Mouse (Mus musculus): Measurements from ENCODE around the gene Mbl1. TPM values are rescaled to one million over a fixed set of nuclear protein-coding genes. Genes with fewer than 3 reads are reported as not detected.

Gene Mbl1
- total RNA-seq (2012; rRNA removed) (not detected in 2 replicates), polyA plus RNA-seq (2012; ENCODE audit: insufficient read depth in 1 of 2, insufficient read length in 2 of 2, low read depth in 1 of 2, low replicate concordance in 2 of 2, missing spikeins in 1 of 2) (not detected)

DNA sequence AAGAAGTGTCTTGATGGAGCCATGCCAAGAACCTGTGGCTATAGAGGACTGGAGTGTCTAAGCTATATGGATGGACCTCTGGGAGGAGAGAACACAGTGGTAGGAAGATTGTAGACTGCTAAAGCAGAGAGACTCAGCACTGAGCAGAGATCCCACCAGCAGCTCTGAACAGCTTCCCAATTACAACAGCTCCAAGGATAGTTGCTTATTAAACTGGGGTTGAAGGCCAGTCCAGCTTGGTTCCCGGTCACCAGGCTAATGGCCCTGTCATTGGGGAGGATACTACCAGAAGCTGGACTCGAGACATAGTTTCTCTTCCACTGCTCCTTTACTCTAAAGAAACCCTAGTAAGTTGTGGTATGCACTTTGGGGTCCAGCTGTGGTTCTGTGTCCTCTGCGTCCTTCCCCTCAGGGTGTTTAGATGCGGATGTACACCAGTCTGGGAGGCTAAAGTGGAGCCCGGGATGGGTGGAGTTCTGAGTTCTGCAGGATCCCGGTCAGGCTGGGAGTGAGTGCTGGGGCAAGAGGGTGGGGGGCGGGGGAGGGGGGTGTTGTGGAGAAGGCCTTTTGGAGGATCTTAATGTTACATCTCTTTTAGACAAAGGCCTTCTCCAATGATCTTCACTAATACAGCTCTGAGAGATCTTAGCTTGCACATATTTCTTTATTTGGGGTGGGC is at the start of gene Mbl1:
TSS of gene Mbl1 (plus strand) at position 239 of the 679 bp plus-strand sequence.
- Histone ChIP-seq H3K27ac (ENCODE audit: control insufficient read depth, low read depth, low read length) (no peak within 1 kb of the TSS), H3K9ac (ENCODE audit: control insufficient read depth, low read depth, low read length, poor library complexity, severe bottlenecking) (no peak within 1 kb of the TSS), H3K4me1 (ENCODE audit: control insufficient read depth in 1 of 2, insufficient read depth in 2 of 2, low read length in 2 of 2) (no peaks in the 10 kb centered on the region), H3K27me3 (ENCODE audit: control insufficient read depth in 1 of 2, insufficient read depth in 2 of 2, low read length in 2 of 2) (no peaks in the 10 kb centered on the region), H3K36me3 (ENCODE audit: control insufficient read depth in 1 of 2, insufficient read depth in 2 of 2, low read length in 2 of 2) (no peaks in the 10 kb centered on the region), H3K9me3 (replicated peaks; ENCODE audit: insufficient read depth, low read length) (no peaks in the 10 kb centered on the region), H3K79me2 (ENCODE audit: control insufficient read depth, insufficient read depth, low read length, poor library complexity) (no peaks in the 10 kb centered on the region), H3K4me3 (ENCODE audit: control insufficient read depth in 1 of 2, insufficient read depth in 1 of 2, low read depth in 2 of 2, low read length in 2 of 2) (no peak within 1 kb of the TSS)
- no peak for DNase-seq (ENCODE audit: low read depth, low spot score)
- no peak for TF ChIP-seq TAL1 (IDR thresholded peaks at IDR 0.05; ENCODE audit: low read length)
- TF ChIP-seq MEF2A (IDR thresholded peaks at IDR 0.05; ENCODE audit: extremely low read depth, insufficient replicate concordance, low read depth, low read length, poor library complexity, severe bottlenecking): no peak
- no peak for TF ChIP-seq MAFK (IDR thresholded peaks at IDR 0.05; ENCODE audit: borderline replicate concordance, low read depth, low read length)
- no peak for TF ChIP-seq CHD1 (IDR thresholded peaks at IDR 0.05; ENCODE audit: low read depth, low read length)

DNA sequence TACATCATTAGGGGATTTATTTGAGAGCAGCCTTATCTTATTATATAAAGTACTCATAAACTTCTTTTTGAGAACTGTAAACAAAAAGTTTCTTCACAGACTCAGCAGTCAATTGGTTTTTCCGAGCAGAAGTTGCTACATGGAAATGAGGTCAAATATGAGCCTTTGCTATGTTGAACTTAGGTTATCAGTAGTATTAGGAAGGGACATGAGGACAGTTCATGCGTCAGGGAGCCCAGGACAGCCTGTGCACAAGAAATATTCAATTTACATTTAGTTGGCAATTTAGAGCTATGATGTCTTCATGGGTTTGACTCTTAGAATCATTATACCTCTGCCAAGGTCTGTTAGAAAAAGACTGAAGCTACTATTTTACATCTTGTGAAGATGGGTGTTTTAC is 49.0 kb upstream of the Mbl1 start:
- no peak for DNase-seq (ENCODE audit: low read depth, low spot score)

DNA sequence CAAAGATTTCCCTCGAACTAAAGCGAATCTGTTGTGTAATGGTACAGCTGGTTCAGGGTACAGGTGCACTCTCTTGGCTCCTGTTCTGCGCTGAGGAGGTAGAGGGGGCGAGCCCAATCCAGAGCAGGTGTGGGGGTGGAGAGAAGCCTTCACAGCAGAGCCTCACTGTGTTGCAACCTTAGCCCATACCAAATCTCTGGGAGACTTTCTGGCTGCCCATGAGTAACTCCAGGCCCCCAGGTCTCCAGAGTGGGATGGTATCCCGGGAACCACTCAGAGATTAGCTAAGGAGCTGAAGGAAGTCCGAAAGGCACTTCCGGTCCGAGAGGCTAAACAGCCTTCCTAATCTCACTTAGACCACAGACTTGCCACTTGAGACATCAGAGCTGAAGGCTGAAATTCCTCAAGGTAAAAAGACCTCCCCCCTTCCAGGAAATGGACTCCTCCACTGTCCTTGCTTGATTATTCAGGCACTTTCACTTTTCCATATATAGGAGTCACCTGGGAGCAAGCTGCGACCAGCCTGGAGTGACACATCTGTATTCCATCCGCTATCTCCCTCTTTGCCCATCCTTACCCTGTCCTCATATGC is 46.3 kb upstream of the Mbl1 start, which contains the start of gene Mat1a:
TSS of gene Mat1a (plus strand) at position 183 of the 592 bp plus-strand sequence.
- TF ChIP-seq MXI1 (IDR thresholded peaks at IDR 0.05; ENCODE audit: low read depth, low read length) (no peak), TCF12 (IDR thresholded peaks at IDR 0.05; ENCODE audit: low read depth, low read length) (no peak), MAFK (IDR thresholded peaks at IDR 0.05; ENCODE audit: borderline replicate concordance, low read depth, low read length) (no peak), BHLHE40 (IDR thresholded peaks at IDR 0.05; ENCODE audit: borderline replicate concordance, low read depth, low read length) (no peak), UBTF (IDR thresholded peaks at IDR 0.05; ENCODE audit: borderline replicate concordance, insufficient read depth, low read depth, low read length) (no peak), ZNF384 (IDR thresholded peaks at IDR 0.05; ENCODE audit: low read depth, low read length) (no peak), POLR2A (IDR thresholded peaks at IDR 0.05; ENCODE audit: control insufficient read depth in 1 of 2, insufficient read depth in 1 of 2, low read depth in 1 of 2, low read length in 2 of 2, poor library complexity in 1 of 2) (no peak), HCFC1 (IDR thresholded peaks at IDR 0.05; ENCODE audit: low read depth, low read length) (no peak), SMC3 (IDR thresholded peaks at IDR 0.05; ENCODE audit: low read depth, low read length) (no peak)
- Histone ChIP-seq H3K4me3 (ENCODE audit: control insufficient read depth in 1 of 2, insufficient read depth in 1 of 2, low read depth in 2 of 2, low read length in 2 of 2) (no peak within 1 kb of the TSS), H3K4me1 (ENCODE audit: control insufficient read depth in 1 of 2, insufficient read depth in 2 of 2, low read length in 2 of 2) (no peaks in the 10 kb centered on the region), H3K9ac (ENCODE audit: control insufficient read depth, low read depth, low read length, poor library complexity, severe bottlenecking) (no peak within 1 kb of the TSS), H3K79me2 (ENCODE audit: control insufficient read depth, insufficient read depth, low read length, poor library complexity) (no peaks in the 10 kb centered on the region), H3K27ac (ENCODE audit: control insufficient read depth, low read depth, low read length) (no peak within 1 kb of the TSS), H3K27me3 (ENCODE audit: control insufficient read depth in 1 of 2, insufficient read depth in 2 of 2, low read length in 2 of 2) (no peaks in the 10 kb centered on the region; a peak in 1 of 4 replicates), H3K9me3 (replicated peaks; ENCODE audit: insufficient read depth, low read length) (no peaks in the 10 kb centered on the region), H3K36me3 (ENCODE audit: control insufficient read depth in 1 of 2, insufficient read depth in 2 of 2, low read length in 2 of 2) (no peaks in the 10 kb centered on the region)
- DNase-seq (ENCODE audit: low read depth, low spot score): no peak

More for the DNA sequence above, 49.0 kb upstream of the Mbl1 start:
- Histone ChIP-seq H3K9me3 (replicated peaks; ENCODE audit: insufficient read depth, low read length) (no peaks in the 10 kb centered on the region), H3K9ac (ENCODE audit: control insufficient read depth, low read depth, low read length, poor library complexity, severe bottlenecking) (no peak overlapping the region), H3K79me2 (ENCODE audit: control insufficient read depth, insufficient read depth, low read length, poor library complexity) (no peaks in the 10 kb centered on the region), H3K36me3 (ENCODE audit: control insufficient read depth in 1 of 2, insufficient read depth in 2 of 2, low read length in 2 of 2) (no peaks in the 10 kb centered on the region), H3K4me3 (ENCODE audit: control insufficient read depth in 1 of 2, insufficient read depth in 1 of 2, low read depth in 2 of 2, low read length in 2 of 2) (no peak overlapping the region), H3K4me1 (ENCODE audit: control insufficient read depth in 1 of 2, insufficient read depth in 2 of 2, low read length in 2 of 2) (no peaks in the 10 kb centered on the region), H3K27ac (ENCODE audit: control insufficient read depth, low read depth, low read length) (no peak overlapping the region), H3K27me3 (ENCODE audit: control insufficient read depth in 1 of 2, insufficient read depth in 2 of 2, low read length in 2 of 2) (no peaks in the 10 kb centered on the region)
- TF ChIP-seq HCFC1 (IDR thresholded peaks at IDR 0.05; ENCODE audit: low read depth, low read length) (no peak), USF1 (IDR thresholded peaks at IDR 0.05; ENCODE audit: low read depth, low read length) (no peak), POLR2AphosphoS2 (IDR thresholded peaks at IDR 0.05; ENCODE audit: low read length) (no peak), ETS1 (IDR thresholded peaks at IDR 0.05; ENCODE audit: low read depth, low read length) (no peak), KAT2A (conservative IDR thresholded peaks at IDR 0.05; ENCODE audit: low read depth, low read length) (no peak), JUND (IDR thresholded peaks at IDR 0.05; ENCODE audit: low read depth, low read length) (no peak), SIN3A (IDR thresholded peaks at IDR 0.05; ENCODE audit: low read length) (no peak), MAX (IDR thresholded peaks at IDR 0.05; ENCODE audit: low read length) (no peak), MAZ (IDR thresholded peaks at IDR 0.05; ENCODE audit: low read depth, low read length) (no peak), SMC3 (IDR thresholded peaks at IDR 0.05; ENCODE audit: low read depth, low read length) (no peak), MAFK (IDR thresholded peaks at IDR 0.05; ENCODE audit: borderline replicate concordance, low read depth, low read length) (no peak), GATA1 (IDR thresholded peaks at IDR 0.05; ENCODE audit: low read depth, low read length) (no peak), BHLHE40 (IDR thresholded peaks at IDR 0.05; ENCODE audit: borderline replicate concordance, low read depth, low read length) (no peak), E2F4 (IDR thresholded peaks at IDR 0.05; ENCODE audit: borderline replicate concordance, low read depth, low read length) (no peak)
